Mouse (Mus musculus): ENCODE results near the gene Ptpn6. TPM values are rescaled to one million over a fixed set of nuclear protein-coding genes. Genes with fewer than 3 reads are reported as not detected.

The Ptpn6 gene
- polyA plus RNA-seq, 1 experiment from 2014 or later: 4.8 TPM

DNA sequence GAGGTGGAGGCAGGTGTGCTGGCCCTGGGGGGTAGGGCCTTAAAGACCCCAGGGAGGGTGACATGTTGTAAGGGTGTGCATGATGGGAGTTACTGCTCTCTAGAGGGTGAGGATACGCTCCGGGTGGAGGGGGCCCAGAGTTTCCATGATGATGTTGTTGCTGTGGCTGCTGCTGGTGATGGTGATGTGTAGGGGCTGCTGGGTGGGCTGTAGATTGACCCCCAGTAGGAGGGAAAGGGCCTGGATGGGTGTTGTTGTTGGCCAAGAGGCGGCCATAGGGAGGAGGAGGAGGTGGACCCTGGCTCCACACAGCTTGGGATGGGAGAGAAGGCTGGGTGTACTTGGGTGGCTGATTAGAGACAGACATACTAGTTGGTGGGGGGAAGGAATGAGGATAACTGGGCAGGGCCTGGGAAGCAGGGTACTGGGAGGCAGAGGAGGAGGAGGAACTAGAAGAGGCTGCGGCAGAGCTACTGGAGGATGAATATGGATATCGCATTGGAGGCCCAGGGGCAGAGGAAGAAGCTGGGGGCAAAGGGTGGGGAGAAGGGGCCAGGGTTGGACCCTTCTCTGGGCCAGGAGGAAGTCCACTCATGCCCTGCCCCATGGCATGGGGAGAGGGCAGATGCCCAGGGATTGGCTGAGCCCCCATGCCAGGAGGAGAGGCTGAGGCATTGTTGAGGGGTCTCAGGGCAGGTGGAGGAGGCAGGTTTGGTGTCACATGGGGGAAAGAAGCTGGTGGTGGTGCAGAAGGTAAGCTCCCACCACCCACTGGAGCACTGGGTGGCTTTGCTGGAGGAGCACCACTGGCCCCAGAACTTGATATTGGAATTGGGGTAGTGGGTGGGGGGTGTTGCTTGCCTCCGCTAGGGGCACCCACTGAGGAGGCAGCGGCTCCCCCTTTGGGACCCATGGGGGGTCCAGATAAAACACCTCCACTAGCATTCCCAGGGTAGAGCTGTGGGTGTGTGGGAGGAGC lies 8.4 kb upstream of the Ptpn6 start:
- Histone ChIP-seq H3K9ac (ENCODE audit: low read length) (peak overlapping the region; percentile 85; the same call in 1 of the 2 replicates), H3K36me3 (ENCODE audit: control insufficient read depth, insufficient read depth, low read length) (peaks cover 11% of the 10 kb centered on the region), H3K27me3 (ENCODE audit: control insufficient read depth, insufficient read depth, low read length) (no peaks in the 10 kb centered on the region), H3K4me1 (replicated peaks; ENCODE audit: control insufficient read depth, insufficient read depth, low read length) (peaks cover 14% of the 10 kb centered on the region), H3K9me3 (ENCODE audit: control insufficient read depth, low read length) (no peaks in the 10 kb centered on the region), H3K4me2 (ENCODE audit: low read depth, low read length, severe bottlenecking) (peak overlapping the region; percentile 98), H3K27ac (ENCODE audit: low read depth, low read length) (0 out of 2 replicates have a peak overlapping the region, but pooled peaks have one; percentile 72), H3K4me3 (ENCODE audit: low read depth, low read length) (peak overlapping the region; percentile 55; the same call in 1 of the 2 replicates)
- ATAC-seq (replicated peaks; ENCODE audit: low FRiP score): no peak
- no peak for DNase-seq (ENCODE audit: low spot score)
- 91% methylated on average over 7 of the region's 7 CpGs for WGBS

DNA sequence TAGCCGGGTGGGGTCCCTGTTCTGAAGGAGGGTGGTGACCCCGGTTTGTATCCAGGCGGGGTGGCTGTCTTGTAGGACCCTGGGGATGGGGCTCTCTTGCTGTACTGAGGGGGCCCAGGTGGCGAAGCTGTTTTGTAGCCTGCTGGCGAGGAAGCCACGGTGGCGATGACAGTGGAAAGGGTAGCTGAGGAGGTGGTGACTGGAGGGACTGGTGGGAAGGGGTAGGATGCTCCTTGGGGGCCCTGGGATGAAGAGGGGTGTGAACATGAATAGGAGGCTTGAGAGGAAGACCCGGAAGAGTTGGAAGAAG lies 7.7 kb upstream of the Ptpn6 start:
- peaks cover 16% of the 10 kb centered on the region for H3K4me1 ChIP-seq (replicated peaks; ENCODE audit: control insufficient read depth, insufficient read depth, low read length)
- peak overlapping the region; percentile 98 for H3K4me2 ChIP-seq (ENCODE audit: low read depth, low read length, severe bottlenecking)
- H3K36me3 ChIP-seq (ENCODE audit: control insufficient read depth, insufficient read depth, low read length): peaks cover 11% of the 10 kb centered on the region
- no peaks in the 10 kb centered on the region for H3K27me3 ChIP-seq (ENCODE audit: control insufficient read depth, insufficient read depth, low read length)
- 14% methylated on average over 8 of the region's 8 CpGs for WGBS
- no peaks in the 10 kb centered on the region for H3K9me3 ChIP-seq (ENCODE audit: control insufficient read depth, low read length)
- H3K4me3 ChIP-seq (ENCODE audit: low read depth, low read length): peak overlapping the region; percentile 55
- DNase-seq (ENCODE audit: low spot score) (no peak), ATAC-seq (replicated peaks; ENCODE audit: low FRiP score) (peak; percentile 5)
- peak overlapping the region; percentile 72 for H3K27ac ChIP-seq (ENCODE audit: low read depth, low read length)
- peak overlapping the region; percentile 85 for H3K9ac ChIP-seq (ENCODE audit: low read length)

DNA sequence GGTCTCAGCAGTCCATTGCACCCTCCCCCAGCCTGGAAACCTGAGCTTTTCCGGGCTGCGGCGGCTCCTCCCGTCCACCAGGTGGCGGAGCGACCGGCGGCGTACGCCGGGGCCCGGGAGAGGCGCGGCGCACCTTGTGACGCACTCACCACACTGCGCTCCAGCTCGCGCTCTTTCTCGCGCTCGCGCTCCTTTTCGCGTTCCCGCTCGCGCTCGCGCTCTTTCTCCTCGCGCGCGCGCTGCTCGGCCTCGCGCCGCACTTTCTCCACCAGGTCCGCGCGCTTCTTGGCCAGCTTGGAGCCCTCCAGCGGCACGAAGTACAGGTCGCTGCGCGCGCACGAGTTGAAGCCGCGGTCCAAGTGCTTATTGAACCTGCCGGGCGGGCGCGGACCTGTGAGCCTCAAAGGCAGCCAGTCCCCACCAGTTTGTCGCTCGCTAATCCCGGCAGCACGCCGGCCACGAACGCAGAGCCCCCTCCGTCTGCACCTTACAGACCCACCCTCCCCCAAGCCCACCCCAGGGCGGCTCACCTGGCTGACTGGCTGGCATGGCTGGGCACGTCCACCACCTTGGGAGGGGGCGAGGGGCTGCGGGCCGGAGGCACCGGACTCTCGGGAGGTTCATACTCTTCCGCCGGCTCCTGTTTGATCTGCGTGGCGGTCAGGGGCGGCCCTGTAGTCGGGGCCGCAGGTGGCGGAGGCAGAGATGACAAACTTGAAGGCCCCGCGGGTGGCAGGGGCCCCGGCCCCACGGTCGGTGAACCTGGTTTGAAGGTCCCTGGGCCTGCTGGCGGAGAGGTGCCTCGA lies 7.2 kb upstream of the Ptpn6 start:
- Histone ChIP-seq H3K4me3 (ENCODE audit: low read depth, low read length) (peak overlapping the region; percentile 55), H3K4me2 (ENCODE audit: low read depth, low read length, severe bottlenecking) (peak overlapping the region; percentile 98), H3K9me3 (ENCODE audit: control insufficient read depth, low read length) (no peaks in the 10 kb centered on the region), H3K27ac (ENCODE audit: low read depth, low read length) (peak overlapping the region; percentile 72), H3K9ac (ENCODE audit: low read length) (peak overlapping the region; percentile 85), H3K27me3 (ENCODE audit: control insufficient read depth, insufficient read depth, low read length) (no peaks in the 10 kb centered on the region), H3K36me3 (ENCODE audit: control insufficient read depth, insufficient read depth, low read length) (peaks cover 11% of the 10 kb centered on the region), H3K4me1 (replicated peaks; ENCODE audit: control insufficient read depth, insufficient read depth, low read length) (peaks cover 16% of the 10 kb centered on the region)
- under 1% methylated on average over 84 of the region's 85 CpGs for whole genome bisulfite sequencing
- peak; percentile 98 for DNase-seq (ENCODE audit: low spot score)
- ATAC-seq (replicated peaks; ENCODE audit: low FRiP score): peak; percentile 78

DNA sequence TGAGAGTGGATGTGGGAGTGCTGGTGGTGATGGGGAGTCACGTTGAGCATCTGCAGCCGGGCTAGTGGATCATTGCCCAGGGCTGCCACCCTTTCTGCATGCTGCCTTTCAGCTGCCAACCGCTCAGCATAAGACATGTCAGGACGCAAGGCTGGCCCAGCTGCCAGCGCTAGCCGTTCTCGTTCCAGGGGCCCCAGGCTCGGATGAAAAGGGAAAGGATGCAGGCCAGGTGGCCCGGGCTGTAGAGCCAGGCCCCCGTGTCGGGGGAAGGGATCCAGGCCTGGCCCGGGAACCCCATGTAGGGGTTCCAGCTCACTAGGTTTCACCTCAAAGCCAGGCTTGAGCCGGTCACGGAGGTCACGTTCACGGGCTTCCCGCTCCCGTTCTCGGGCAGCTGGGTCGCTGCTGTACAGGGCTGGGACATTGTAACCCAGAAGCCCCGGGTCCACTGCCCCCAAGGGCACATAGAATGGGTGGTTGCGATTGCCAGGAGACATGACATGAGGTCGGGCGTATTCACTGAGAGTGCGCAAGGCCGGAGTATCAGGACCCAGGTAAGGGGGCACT lies 6.3 kb upstream of the Ptpn6 start:
- DNase-seq (ENCODE audit: low spot score) (no peak), ATAC-seq (replicated peaks; ENCODE audit: low FRiP score) (no peak; the same call in 1 of the 2 replicates)
- 75% methylated on average over 26 of the region's 26 CpGs for WGBS
- no peak overlapping the region; the same call in 1 of the 2 replicates for H3K27ac ChIP-seq (ENCODE audit: low read depth, low read length)
- H3K27me3 ChIP-seq (ENCODE audit: control insufficient read depth, insufficient read depth, low read length): no peaks in the 10 kb centered on the region
- H3K36me3 ChIP-seq (ENCODE audit: control insufficient read depth, insufficient read depth, low read length): peaks cover 11% of the 10 kb centered on the region
- H3K9ac ChIP-seq (ENCODE audit: low read length): peak overlapping the region; percentile 44
- peak overlapping the region; percentile 98 for H3K4me2 ChIP-seq (ENCODE audit: low read depth, low read length, severe bottlenecking)
- H3K4me3 ChIP-seq (ENCODE audit: low read depth, low read length): peak overlapping the region; percentile 55
- H3K9me3 ChIP-seq (ENCODE audit: control insufficient read depth, low read length): no peaks in the 10 kb centered on the region
- H3K4me1 ChIP-seq (replicated peaks; ENCODE audit: control insufficient read depth, insufficient read depth, low read length): peaks cover 17% of the 10 kb centered on the region

DNA sequence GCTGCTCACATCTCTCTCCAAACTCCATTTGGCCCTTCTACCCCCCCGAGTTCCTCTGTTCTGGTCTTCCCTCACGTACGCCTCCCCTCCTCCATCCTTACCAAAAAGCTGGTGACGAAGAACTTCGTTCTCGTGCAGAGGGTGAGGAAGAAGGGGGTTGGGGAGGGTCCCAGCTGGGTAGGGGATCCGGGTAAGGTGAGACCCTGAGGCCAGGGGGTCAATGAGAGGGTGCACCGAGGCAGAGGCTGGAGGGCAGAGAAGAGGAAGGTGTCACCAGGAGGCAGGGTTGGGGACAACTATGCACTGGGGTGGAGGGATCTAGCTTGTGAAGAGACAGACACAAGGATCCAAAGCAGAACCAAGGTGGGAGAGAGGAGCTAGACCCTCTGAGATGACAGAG lies 5.1 kb upstream of the Ptpn6 start:
- Histone ChIP-seq H3K4me2 (ENCODE audit: low read depth, low read length, severe bottlenecking) (no peak overlapping the region), H3K4me3 (ENCODE audit: low read depth, low read length) (no peak overlapping the region), H3K9me3 (ENCODE audit: control insufficient read depth, low read length) (no peaks in the 10 kb centered on the region), H3K4me1 (replicated peaks; ENCODE audit: control insufficient read depth, insufficient read depth, low read length) (peaks cover 18% of the 10 kb centered on the region), H3K27me3 (ENCODE audit: control insufficient read depth, insufficient read depth, low read length) (no peaks in the 10 kb centered on the region), H3K27ac (ENCODE audit: low read depth, low read length) (no peak overlapping the region), H3K36me3 (ENCODE audit: control insufficient read depth, insufficient read depth, low read length) (peaks cover 11% of the 10 kb centered on the region), H3K9ac (ENCODE audit: low read length) (no peak overlapping the region)
- no peak for ATAC-seq (replicated peaks; ENCODE audit: low FRiP score)
- 92% methylated on average over 8 of the region's 8 CpGs for WGBS
- DNase-seq (ENCODE audit: low spot score): no peak

DNA sequence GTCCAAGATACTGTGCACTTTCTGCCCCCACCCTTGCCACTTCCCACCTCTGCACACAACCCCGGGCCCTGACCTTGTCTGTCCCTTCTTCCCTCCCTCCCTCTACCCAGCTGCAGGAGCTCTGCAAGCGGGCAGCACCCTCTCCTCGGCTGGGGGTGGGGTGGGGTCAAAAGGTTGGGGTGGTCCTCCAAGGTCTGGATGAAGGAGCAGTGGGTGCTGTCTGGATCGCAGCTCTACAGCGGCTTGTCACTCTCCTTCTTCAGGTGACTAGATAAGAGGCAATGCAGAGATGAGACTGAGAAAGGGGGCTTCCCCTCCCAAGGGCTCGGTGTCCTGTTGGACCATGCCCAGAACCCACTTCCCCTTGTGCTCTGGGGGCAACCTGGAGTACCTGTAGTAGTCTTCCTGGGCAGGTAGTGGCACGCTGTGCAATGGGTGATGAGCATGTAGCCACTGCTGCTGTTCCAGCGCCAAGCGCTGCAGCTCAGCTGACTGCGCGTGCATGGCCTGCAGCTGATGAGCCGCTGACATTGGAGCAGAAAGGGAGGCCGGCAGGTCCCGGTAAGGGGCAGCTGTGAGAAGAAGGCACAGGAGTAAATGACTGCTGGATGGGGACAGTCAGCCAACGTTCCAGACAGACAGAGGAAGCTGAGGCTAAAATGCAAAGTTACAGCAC lies 4.5 kb upstream of the Ptpn6 start:
- Histone ChIP-seq H3K4me2 (ENCODE audit: low read depth, low read length, severe bottlenecking) (no peak overlapping the region), H3K4me3 (ENCODE audit: low read depth, low read length) (no peak overlapping the region), H3K4me1 (replicated peaks; ENCODE audit: control insufficient read depth, insufficient read depth, low read length) (peaks cover 18% of the 10 kb centered on the region), H3K27me3 (ENCODE audit: control insufficient read depth, insufficient read depth, low read length) (no peaks in the 10 kb centered on the region), H3K36me3 (ENCODE audit: control insufficient read depth, insufficient read depth, low read length) (peaks cover 11% of the 10 kb centered on the region), H3K27ac (ENCODE audit: low read depth, low read length) (no peak overlapping the region), H3K9ac (ENCODE audit: low read length) (no peak overlapping the region), H3K9me3 (ENCODE audit: control insufficient read depth, low read length) (no peaks in the 10 kb centered on the region)
- DNase-seq (ENCODE audit: low spot score) (no peak), ATAC-seq (replicated peaks; ENCODE audit: low FRiP score) (no peak)
- WGBS: 96% methylated on average over 15 of the region's 15 CpGs

DNA sequence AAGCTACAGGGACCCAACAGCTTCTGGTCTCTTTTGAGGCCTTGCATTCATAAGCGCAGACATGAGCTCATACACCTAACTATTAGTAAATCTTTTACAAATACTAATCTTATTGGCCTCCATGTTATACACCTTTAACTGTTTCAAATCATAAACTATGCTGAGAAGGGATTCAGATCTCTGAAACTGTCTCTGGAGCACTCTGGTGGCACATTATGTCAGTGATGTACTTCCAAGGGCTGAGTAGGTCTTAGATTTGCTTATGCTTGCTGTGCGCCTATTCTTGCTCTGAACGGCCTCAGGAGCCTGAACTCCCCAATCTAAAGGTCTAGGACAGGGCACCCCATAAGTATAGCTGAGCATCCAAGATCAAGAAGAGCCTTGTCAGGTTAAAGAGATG lies 3.3 kb upstream of the Ptpn6 start:
- Histone ChIP-seq H3K4me2 (ENCODE audit: low read depth, low read length, severe bottlenecking) (peak overlapping the region; percentile 81), H3K27me3 (ENCODE audit: control insufficient read depth, insufficient read depth, low read length) (no peaks in the 10 kb centered on the region), H3K36me3 (ENCODE audit: control insufficient read depth, insufficient read depth, low read length) (peaks cover 9% of the 10 kb centered on the region), H3K9ac (ENCODE audit: low read length) (peak overlapping the region; percentile 94), H3K9me3 (ENCODE audit: control insufficient read depth, low read length) (no peaks in the 10 kb centered on the region), H3K27ac (ENCODE audit: low read depth, low read length) (peak overlapping the region; percentile 99), H3K4me1 (replicated peaks; ENCODE audit: control insufficient read depth, insufficient read depth, low read length) (peaks cover 18% of the 10 kb centered on the region), H3K4me3 (ENCODE audit: low read depth, low read length) (peak overlapping the region; percentile 51)
- DNase-seq (ENCODE audit: low spot score) (no peak), ATAC-seq (replicated peaks; ENCODE audit: low FRiP score) (no peak)
- WGBS: 67% methylated on average over 3 of the region's 3 CpGs

Data from forebrain, embryonic 11.5 days (tissue).